Mouse (Mus musculus) kidney, postnatal 0 days (tissue): ENCODE data around the gene Ttll5. TPM values are rescaled to one million over a fixed set of nuclear protein-coding genes. Genes with fewer than 3 reads are reported as not detected.

Experiments used
- ATAC-seq: fragments of 200-750 bp; cut with Nextera tagmentation; replicated peaks from 2 replicates; pipeline ENCODE4 v1.8.0; 2017; ENCODE audit warnings: low read depth, moderate number of reproducible peaks, moderate TSS enrichment, moderate library complexity; ENCODE audit not compliant: low FRiP score
- DNase-seq: peaks from one replicate; pipeline ENCODE4 v3.0.0-alpha.2; 2016; ENCODE audit warnings: low spot score
- H3K27ac ChIP-seq: fragments of 300-500 bp; sonication (generic); 2 replicates; pipeline ENCODE4 v1.5.1; 2014; ENCODE audit warnings: mild to moderate bottlenecking
- H3K27me3 ChIP-seq: fragments of 300-500 bp; sonication (generic); 2 replicates; pipeline ENCODE4 v1.6.1; 2014; ENCODE audit warnings: low read length, mixed read lengths; ENCODE audit not compliant: insufficient read depth
- H3K36me3 ChIP-seq: fragments of 300-500 bp; sonication (generic); 2 replicates; pipeline ENCODE4 v1.6.1; 2014; ENCODE audit warnings: low read length, mixed read lengths; ENCODE audit not compliant: insufficient read depth
- H3K4me1 ChIP-seq: fragments of 300-500 bp; sonication (generic); replicated peaks from 2 replicates; pipeline ENCODE4 v1.6.1; 2014; ENCODE audit warnings: antibody characterized with exemption, low read length, mixed read lengths; ENCODE audit not compliant: insufficient read depth
- H3K4me2 ChIP-seq: fragments of 300-500 bp; sonication (generic); 2 replicates; pipeline ENCODE4 v1.6.1; 2014; ENCODE audit warnings: mild to moderate bottlenecking, low read length, moderate library complexity, mixed read lengths
- H3K4me3 ChIP-seq: fragments of 300-500 bp; sonication (generic); replicated peaks from 2 replicates; pipeline ENCODE4 v1.5.1; 2014; ENCODE audit warnings: low read depth, low read length
- H3K9ac ChIP-seq: fragments of 300-500 bp; sonication (generic); 2 replicates; pipeline ENCODE4 v1.6.1; 2014; ENCODE audit warnings: low read depth, low read length
- H3K9me3 ChIP-seq: fragments of 300-500 bp; sonication (generic); replicated peaks from 2 replicates; pipeline ENCODE4 v1.6.1; 2016; ENCODE audit warnings: low read length, inconsistent platforms, mixed read lengths
- CTCF ChIP-seq: IDR thresholded peaks from 2 replicates; pipeline ENCODE4 v1.5.1; 2016; ENCODE audit warnings: antibody characterized with exemption, low read depth, mild to moderate bottlenecking, moderate library complexity
- WGBS: fragments of 180-500 bp; shearing (Covaris S2); extraction: QIAGEN DNeasy Blood & Tissue Kit; methylation state at CpG from one replicate; pipeline ENCODE4 v1.1.7; 2014; 5-methylcytosine and 5-hydroxymethylcytosine counted together
- polyA plus RNA-seq: library from polyadenylated mRNA; unstranded; fragments of >200 nt; fragmentation: Nextera tagmentation; extraction: Ambion mirVana; gene quantifications from 2 replicates; pipeline ENCODE4 v1.2.1, GENCODE M21; 2015

Gene Ttll5
- polyA plus RNA-seq, 1 experiment from 2014 or later: 6.8 TPM

DNA sequence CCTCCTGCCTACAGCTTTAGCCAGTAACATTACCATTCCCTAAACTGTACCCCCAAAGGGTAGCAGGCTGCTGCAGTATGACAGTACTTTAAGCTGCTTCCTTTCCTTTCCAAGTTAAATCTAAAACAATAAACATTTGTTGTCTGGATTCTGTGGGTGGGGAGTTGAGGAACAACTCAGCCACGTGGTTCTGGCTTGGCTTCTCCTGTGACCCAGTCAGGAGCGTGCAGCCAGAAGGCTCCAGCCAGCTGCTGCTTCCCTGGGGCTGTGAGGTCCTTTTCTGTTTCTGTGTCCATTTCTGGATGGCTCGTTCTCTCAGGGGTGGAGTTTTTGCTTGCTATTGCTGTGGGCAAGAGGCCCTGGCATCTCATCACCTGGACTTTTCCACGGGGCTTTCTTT is 149.6 kb downstream of the Ttll5 start:
- H3K27me3 ChIP-seq: no peaks in the 10 kb centered on the region
- ATAC-seq: no peak
- DNase-seq: no peak
- no peak overlapping the region for H3K9ac ChIP-seq
- H3K9me3 ChIP-seq: no peaks in the 10 kb centered on the region
- TF ChIP-seq CTCF: no peak
- no peaks in the 10 kb centered on the region for H3K36me3 ChIP-seq
- H3K4me2 ChIP-seq: no peak overlapping the region
- H3K4me1 ChIP-seq: 0 out of 2 replicates have a peak, but pooled peaks cover 6% of the 10 kb centered on the region
- peak overlapping the region; percentile 26; the same call in 1 of the 2 replicates for H3K27ac ChIP-seq
- H3K4me3 ChIP-seq: no peak overlapping the region
- WGBS: 40% methylated on average over 4 of the region's 4 CpGs

DNA sequence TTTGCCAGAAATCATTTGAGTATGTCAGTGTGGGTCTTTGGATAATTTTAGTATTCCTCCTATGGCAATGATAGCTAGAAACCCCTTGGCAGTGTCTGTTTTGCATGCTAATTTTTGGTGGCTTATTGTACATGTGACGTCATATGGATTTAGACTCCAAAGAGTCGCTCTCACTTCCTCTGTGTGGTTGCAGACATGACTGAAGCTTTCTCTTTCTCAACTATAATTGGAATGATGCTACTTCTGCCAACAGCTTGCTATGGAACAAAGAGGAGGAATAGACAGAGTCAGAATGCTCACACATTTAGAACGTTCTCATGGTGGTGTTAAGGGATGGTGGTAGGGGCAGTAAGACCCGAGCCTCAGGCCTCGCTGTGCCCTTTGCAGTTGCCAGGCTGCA is 155.5 kb downstream of the Ttll5 start:
- Histone ChIP-seq H3K4me1 (no peaks in the 10 kb centered on the region), H3K9me3 (no peaks in the 10 kb centered on the region), H3K27ac (no peak overlapping the region), H3K4me3 (no peak overlapping the region), H3K4me2 (no peak overlapping the region), H3K9ac (no peak overlapping the region), H3K36me3 (no peaks in the 10 kb centered on the region), H3K27me3 (no peaks in the 10 kb centered on the region)
- DNase-seq: no peak
- ATAC-seq: no peak
- WGBS: 83% methylated on average over 5 of the region's 5 CpGs
- no peak for TF ChIP-seq CTCF

GRCm38 (mm10) chr12:85985524-85985923 is 161.1 kb downstream of the Ttll5 start:
- Histone ChIP-seq H3K4me2 (no peak overlapping the region), H3K9ac (no peak overlapping the region), H3K36me3 (no peaks in the 10 kb centered on the region), H3K27me3 (no peaks in the 10 kb centered on the region), H3K4me3 (no peak overlapping the region), H3K9me3 (no peaks in the 10 kb centered on the region), H3K4me1 (peaks cover 10% of the 10 kb centered on the region), H3K27ac (peak overlapping the region; percentile 2; the same call in 1 of the 2 replicates)
- DNase-seq (peak; percentile 33), ATAC-seq (no peak)
- TF ChIP-seq CTCF: no peak
- WGBS: 41% methylated on average over 4 of the region's 4 CpGs

DNA sequence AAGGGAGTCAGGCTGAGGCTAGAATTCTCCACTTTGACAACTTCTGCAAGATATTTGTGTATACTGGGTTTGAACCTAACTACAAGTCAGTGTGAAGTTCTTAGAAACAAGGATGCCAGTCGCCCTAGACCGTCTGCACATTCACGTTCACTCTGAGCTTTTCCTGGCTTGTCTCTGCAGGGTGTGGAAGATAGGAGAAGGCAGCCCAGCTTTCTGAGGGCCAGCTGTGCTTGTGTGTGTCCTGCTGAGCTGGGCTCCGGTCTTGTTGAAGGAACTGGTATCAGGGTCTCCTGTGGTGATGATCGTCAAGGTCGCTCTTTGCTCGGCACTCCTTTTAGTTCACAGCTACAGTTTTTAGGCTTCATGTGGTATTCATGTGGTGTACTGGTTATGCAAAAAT is 161.6 kb downstream of the Ttll5 start:
- Histone ChIP-seq H3K4me1 (peaks cover 10% of the 10 kb centered on the region), H3K27me3 (no peaks in the 10 kb centered on the region), H3K9ac (no peak overlapping the region), H3K9me3 (no peaks in the 10 kb centered on the region), H3K36me3 (no peaks in the 10 kb centered on the region), H3K4me3 (no peak overlapping the region), H3K27ac (peak overlapping the region; percentile 2; the same call in 1 of the 2 replicates), H3K4me2 (no peak overlapping the region)
- DNase-seq (no peak), ATAC-seq (no peak)
- no peak for TF ChIP-seq CTCF
- 72% methylated on average over 7 of the region's 7 CpGs for WGBS

DNA sequence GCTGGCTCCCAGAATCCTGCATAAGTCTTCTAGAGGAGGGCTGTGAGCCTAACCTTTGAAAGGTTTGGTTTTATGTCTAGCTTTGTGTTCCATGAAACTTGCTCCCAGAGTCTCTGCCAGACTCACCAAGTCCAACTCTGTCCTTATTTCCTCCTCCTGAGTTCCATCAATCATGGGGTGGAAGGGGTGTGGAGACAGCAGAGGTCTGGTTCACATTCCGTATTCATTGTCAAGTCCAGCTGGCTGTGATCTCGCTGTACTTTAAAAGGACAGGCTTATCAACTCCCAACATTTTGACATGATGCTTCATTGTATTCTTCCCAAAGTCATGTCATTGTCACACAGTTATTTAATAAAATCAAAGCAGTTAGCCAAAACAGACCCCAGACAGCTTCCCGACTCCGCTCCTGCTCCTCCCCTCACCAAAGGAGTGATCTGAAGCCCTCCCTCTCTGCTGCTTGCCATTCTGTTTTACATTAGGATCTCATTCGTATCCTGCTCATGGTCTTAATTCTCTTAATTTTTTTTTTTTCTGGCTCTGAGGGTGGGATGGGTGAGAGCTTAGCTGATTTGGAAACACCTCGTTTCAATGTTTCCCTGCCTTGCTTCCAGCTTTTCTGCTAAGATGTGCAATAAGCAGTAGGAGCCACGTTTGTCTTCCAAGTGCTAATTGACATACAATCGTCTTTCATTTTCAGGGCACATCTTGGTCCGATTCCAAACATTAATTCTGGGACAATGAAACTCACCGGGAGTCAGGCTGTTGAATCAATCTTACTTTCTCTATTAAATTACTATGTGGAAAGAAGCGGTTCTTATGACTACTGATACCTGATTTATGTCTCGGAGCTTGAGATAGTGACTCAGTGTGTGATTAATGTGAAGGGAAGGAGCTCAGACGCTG is 162.3 kb downstream of the Ttll5 start:
- WGBS: 34% methylated on average over 13 of the region's 13 CpGs
- peak overlapping the region; percentile 6; the same call in 1 of the 2 replicates for H3K4me2 ChIP-seq
- no peak for ATAC-seq
- H3K27me3 ChIP-seq: no peaks in the 10 kb centered on the region
- H3K36me3 ChIP-seq: no peaks in the 10 kb centered on the region
- no peaks in the 10 kb centered on the region for H3K9me3 ChIP-seq
- TF ChIP-seq CTCF: no peak
- no peak overlapping the region for H3K27ac ChIP-seq
- H3K9ac ChIP-seq: no peak overlapping the region
- peak; percentile 84 for DNase-seq
- H3K4me3 ChIP-seq: no peak overlapping the region
- H3K4me1 ChIP-seq: peaks cover 10% of the 10 kb centered on the region

GRCm38 (mm10) chr12:85987444-85987889 is 163.0 kb downstream of the Ttll5 start:
- Histone ChIP-seq H3K9me3 (no peaks in the 10 kb centered on the region), H3K4me3 (no peak overlapping the region), H3K36me3 (no peaks in the 10 kb centered on the region), H3K27ac (no peak overlapping the region), H3K4me2 (no peak overlapping the region), H3K9ac (no peak overlapping the region), H3K27me3 (no peaks in the 10 kb centered on the region), H3K4me1 (peaks cover 10% of the 10 kb centered on the region)
- no peak for ATAC-seq
- TF ChIP-seq CTCF: no peak
- WGBS: 71% methylated on average over 5 of the region's 5 CpGs
- no peak for DNase-seq
